12 mouse cellular contexts compared by ENCODE assay signal in genomic region chr10:25325690-25326089, GRCm38 (mm10). TPM values are rescaled to one million over a fixed set of nuclear protein-coding genes. Genes with fewer than 3 reads are reported as not detected.
DNase-seq lines count a peak whose midpoint lies in the region; ATAC-seq and TF ChIP-seq lines count a peak whose summit lies in the region.
"Had no signal": no experiment of that assay in that cellular context is flagged by ENCODE, and none has a peak within 500 bp of the region (broad histone marks: within the 10 kb centered on the region; RNA-seq: fewer than 3 reads in every experiment).

No protein-coding gene starts in this region.

- no peak overlapping the region for H3K9ac ChIP-seq in heart, adult 2 months (ENCODE audit: low read depth, low read length)
- no peak overlapping the region for H3K9ac ChIP-seq in midbrain, embryonic 14.5 days (replicated peaks; ENCODE audit: low read length)
- no peak overlapping the region for H3K9ac ChIP-seq in midbrain, embryonic 13.5 days (replicated peaks)
- no peak overlapping the region for H3K9ac ChIP-seq in embryonic facial prominence, embryonic 14.5 days (ENCODE audit: low read depth, low read length)
- H3K9ac ChIP-seq: heart, embryonic 12.5 days had no signal

- H3K4me3 ChIP-seq in heart, adult 2 months, result no peak overlapping the region
- H3K4me3 ChIP-seq in midbrain, embryonic 14.5 days (replicated peaks; ENCODE audit: low read depth, low read length), result no peak overlapping the region
- no peak overlapping the region for H3K4me3 ChIP-seq in midbrain, embryonic 13.5 days (replicated peaks)
- H3K4me3 ChIP-seq in embryonic facial prominence, embryonic 14.5 days (ENCODE audit: low read depth, low read length), result no peak overlapping the region
- H3K4me3 ChIP-seq: heart, embryonic 12.5 days had no signal

- no peak overlapping the region for H3K27ac ChIP-seq in heart, adult 2 months
- H3K27ac ChIP-seq in midbrain, embryonic 14.5 days (replicated peaks; ENCODE audit: low read depth, low read length), result no peak overlapping the region
- no peak overlapping the region for H3K27ac ChIP-seq in midbrain, embryonic 13.5 days
- H3K27ac ChIP-seq in embryonic facial prominence, embryonic 14.5 days (replicated peaks; ENCODE audit: low read depth, low read length), result no peak overlapping the region

- no peaks in the 10 kb centered on the region for H3K79me2 ChIP-seq in heart, adult 2 months (replicated peaks; ENCODE audit: control insufficient read depth, insufficient read depth, low read length)

- no peak for TF ChIP-seq EP300 in heart, adult 2 months (IDR thresholded peaks at IDR 0.05; ENCODE audit: insufficient read depth, low read depth, low read length)

- no peak for TF ChIP-seq POLR2A in heart, adult 2 months (IDR thresholded peaks at IDR 0.05; ENCODE audit: insufficient read depth, low read depth, low read length)

- 35% methylated on average over 4 of the region's 4 CpGs for WGBS in heart, adult 2 months
- 49% methylated on average over 4 of the region's 4 CpGs for WGBS in midbrain, embryonic 14.5 days
- 56% methylated on average over 4 of the region's 4 CpGs for WGBS in midbrain, embryonic 13.5 days
- WGBS in embryonic facial prominence, embryonic 14.5 days, result 42% methylated on average over 4 of the region's 4 CpGs

- peak; percentile 8 to 25 for DNase-seq in heart, postnatal 10 days
- no peak for DNase-seq in heart, adult 2 months
- DNase-seq in midbrain, embryonic 14.5 days, result peak; percentile 59
- peak; percentile 87 for DNase-seq in embryonic facial prominence, embryonic 14.5 days (ENCODE audit: low spot score)
- DNase-seq in lung, postnatal 4 days, result peak; percentile 53 to 67
- no peak for DNase-seq in frontal cortex, postnatal 25 days (ENCODE audit: low spot score in 2 of 2)
- DNase-seq in heart, postnatal 25 days (ENCODE audit: low spot score), result no peak
- DNase-seq: cerebellum, adult 8-10 months; thymus, postnatal 14 days had no signal

- no peaks in the 10 kb centered on the region for H3K9me3 ChIP-seq in midbrain, embryonic 14.5 days (ENCODE audit: control insufficient read depth, low read length)
- no peaks in the 10 kb centered on the region for H3K9me3 ChIP-seq in midbrain, embryonic 13.5 days
- H3K9me3 ChIP-seq in embryonic facial prominence, embryonic 14.5 days (ENCODE audit: control insufficient read depth, low read length), result no peaks in the 10 kb centered on the region
- H3K9me3 ChIP-seq: heart, embryonic 12.5 days had no signal

- H3K4me1 ChIP-seq in heart, adult 2 months (ENCODE audit: control insufficient read depth, insufficient read depth, low read length), result no peaks in the 10 kb centered on the region; the same call in none of the 2 replicates
- H3K4me1 ChIP-seq in midbrain, embryonic 14.5 days (ENCODE audit: control insufficient read depth, insufficient read depth, low read length), result no peaks in the 10 kb centered on the region
- no peaks in the 10 kb centered on the region for H3K4me1 ChIP-seq in midbrain, embryonic 13.5 days (replicated peaks)
- no peaks in the 10 kb centered on the region for H3K4me1 ChIP-seq in embryonic facial prominence, embryonic 14.5 days (ENCODE audit: control insufficient read depth, insufficient read depth, low read length)
- H3K4me1 ChIP-seq: heart, embryonic 12.5 days had no signal

- H3K4me2 ChIP-seq in midbrain, embryonic 14.5 days (ENCODE audit: low read length), result no peak overlapping the region
- no peak overlapping the region for H3K4me2 ChIP-seq in midbrain, embryonic 13.5 days (replicated peaks)
- no peak overlapping the region for H3K4me2 ChIP-seq in embryonic facial prominence, embryonic 14.5 days (ENCODE audit: low read depth, low read length)
- H3K4me2 ChIP-seq: heart, embryonic 12.5 days had no signal

- ATAC-seq in midbrain, embryonic 14.5 days (ENCODE audit: low FRiP score, low TSS enrichment), result no peak
- no peak for ATAC-seq in midbrain, embryonic 13.5 days
- ATAC-seq in embryonic facial prominence, embryonic 14.5 days (ENCODE audit: low read depth), result peak; percentile 82
- ATAC-seq: inflammation-experienced regulatory T-cells, adult 6 months had no signal

- intact Hi-C loops in heart, postnatal 10 days (cut with DNase I), result no loop called here
- intact Hi-C loops in heart, adult 2 months (cut with DNase I), result no loop called here
- intact Hi-C loops in heart, postnatal 25 days (cut with DNase I), result no loop called here

- no peak for TF ChIP-seq CTCF in heart, adult 2 months (IDR thresholded peaks at IDR 0.05)

- H3K36me3 ChIP-seq in heart, adult 2 months (ENCODE audit: control insufficient read depth, insufficient read depth, low read length), result no peaks in the 10 kb centered on the region
- H3K36me3 ChIP-seq in midbrain, embryonic 14.5 days (ENCODE audit: control insufficient read depth, insufficient read depth, low read length), result no peaks in the 10 kb centered on the region
- H3K36me3 ChIP-seq in midbrain, embryonic 13.5 days, result no peaks in the 10 kb centered on the region
- H3K36me3 ChIP-seq in embryonic facial prominence, embryonic 14.5 days (ENCODE audit: control insufficient read depth, insufficient read depth, low read length), result no peaks in the 10 kb centered on the region
- H3K36me3 ChIP-seq: heart, embryonic 12.5 days had no signal

- no peaks in the 10 kb centered on the region for H3K27me3 ChIP-seq in heart, adult 2 months (ENCODE audit: control insufficient read depth, insufficient read depth, low read length)
- H3K27me3 ChIP-seq in midbrain, embryonic 14.5 days (ENCODE audit: control insufficient read depth, insufficient read depth, low read length), result no peaks in the 10 kb centered on the region
- no peaks in the 10 kb centered on the region for H3K27me3 ChIP-seq in midbrain, embryonic 13.5 days
- H3K27me3 ChIP-seq in embryonic facial prominence, embryonic 14.5 days (replicated peaks; ENCODE audit: control insufficient read depth, insufficient read depth, low read length), result no peaks in the 10 kb centered on the region
- H3K27me3 ChIP-seq: heart, embryonic 12.5 days had no signal

RNA-seq across cellular contexts. Expression of gene Akap7, which starts 18.0 kb away (rescaled TPM):
- 10 to 100 TPM; 55.2 to 58.0 TPM for total RNA-seq in heart, postnatal 10 days (2021)
- total RNA-seq in heart, adult 2 months (2021), result 10 to 100 TPM; 56.2 to 59.1 TPM
- 17.2 and 31.1 TPM in 2 replicates for polyA plus RNA-seq in heart, adult 2 months (2012; rRNA removed)
- polyA plus RNA-seq in midbrain, embryonic 14.5 days (2014; fragmentation: Nextera tagmentation; extraction: Ambion mirVana), result 35.1 and 46.1 TPM in 2 replicates
- 20.9 and 21.3 TPM in 2 replicates for polyA plus RNA-seq in midbrain, embryonic 13.5 days (2015; fragmentation: Nextera tagmentation; extraction: Ambion mirVana)
- polyA plus RNA-seq in embryonic facial prominence, embryonic 14.5 days (2014; fragmentation: Nextera tagmentation; extraction: Ambion mirVana), result 17.5 and 19.3 TPM in 2 replicates
- total RNA-seq in heart, postnatal 25 days (2021), result 10 to 100 TPM; 52.6 to 58.2 TPM

RNA-seq across cellular contexts. Expression of gene Epb41l2, which starts 33.9 kb away (rescaled TPM):
- 10 to 100 TPM; 91.3 to 92.8 TPM for total RNA-seq in heart, postnatal 10 days (2021)
- 10 to 100 TPM; 40.5 to 49.1 TPM for total RNA-seq in heart, adult 2 months (2021)
- polyA plus RNA-seq in heart, adult 2 months (2012; rRNA removed), result 24.0 and 41.8 TPM in 2 replicates
- 19.0 and 23.6 TPM in 2 replicates for polyA plus RNA-seq in midbrain, embryonic 14.5 days (2014; fragmentation: Nextera tagmentation; extraction: Ambion mirVana)
- polyA plus RNA-seq in midbrain, embryonic 13.5 days (2015; fragmentation: Nextera tagmentation; extraction: Ambion mirVana), result 21.7 and 25.6 TPM in 2 replicates
- 86.7 and 90.3 TPM in 2 replicates for polyA plus RNA-seq in embryonic facial prominence, embryonic 14.5 days (2014; fragmentation: Nextera tagmentation; extraction: Ambion mirVana)
- total RNA-seq in heart, postnatal 25 days (2021), result 10 to 100 TPM; 53.9 to 60.5 TPM

Comparison
In these comparisons a context has a peak if more than half of its experiments do, and no peak if none do; other contexts are left out.
1. DNase-seq: peak in heart, postnatal 10 days (2 of 2), midbrain, embryonic 14.5 days (single experiment), embryonic facial prominence, embryonic 14.5 days (single experiment) and lung, postnatal 4 days (2 of 2); none in heart, adult 2 months (0 of 2), frontal cortex, postnatal 25 days (0 of 2) and heart, postnatal 25 days (single experiment).